Mouse (Mus musculus) right cerebral cortex, postnatal 4 days (tissue): Measurements from ENCODE around the gene Tmeff1.
A peak's percentile ranks its signal among the peaks of the same experiment; 100 is the strongest.
"Not testable (repeated sequence)": the region's sequence is repeated elsewhere in the genome, so short reads cannot be mapped to it uniquely, and the experiment has no call there.

Experiments used
- DNase-seq: peaks from one replicate; pipeline ENCODE4 v3.0.0-alpha.2; 2022

Tmeff1 gene

DNA sequence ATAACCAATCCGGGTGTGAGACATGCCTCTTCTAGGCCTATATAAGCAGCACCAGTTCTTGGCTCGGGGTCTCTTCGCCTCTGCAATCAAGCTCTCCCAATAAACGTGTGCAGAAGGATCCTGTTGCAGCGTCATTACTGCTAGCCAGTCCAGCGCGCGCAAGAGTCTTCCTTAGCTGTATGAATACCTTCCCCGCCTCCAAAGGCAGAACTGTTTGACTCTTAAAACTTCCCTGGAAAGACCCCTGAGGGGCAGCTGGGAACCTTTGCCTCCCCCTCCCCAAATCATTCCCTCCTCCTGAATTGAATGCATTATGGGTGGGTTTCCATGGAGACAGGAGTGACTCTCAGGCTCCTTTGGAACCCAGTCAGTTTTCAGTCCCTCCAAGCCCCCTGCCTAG, 93.8 kb downstream of the Tmeff1 start:
- DNase-seq = no peak

- DNase-seq = not testable (repeated sequence)
Observed at GRCm38 (mm10) chr4:48679728-48680127, 94.8 kb downstream of the Tmeff1 start.

DNA sequence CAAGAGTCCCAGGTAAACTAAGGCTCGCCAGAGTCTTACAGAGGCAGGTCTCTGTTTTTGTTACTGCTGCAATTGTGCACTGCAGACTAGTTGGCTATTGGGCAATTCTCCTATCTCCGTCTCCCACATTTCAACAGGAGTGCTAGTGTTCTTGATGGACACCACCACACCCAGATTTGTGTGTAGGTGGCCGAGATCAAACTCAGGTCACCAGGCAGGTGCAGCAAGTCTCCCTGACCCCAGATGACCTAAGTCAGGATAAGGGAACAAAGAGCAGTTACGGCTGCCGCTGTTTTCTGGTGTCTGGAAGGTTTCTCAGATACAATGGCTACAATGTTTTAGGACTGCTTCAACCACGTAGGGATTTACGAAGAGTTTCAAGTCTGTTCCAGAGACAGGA, 95.2 kb downstream of the Tmeff1 start:
- DNase-seq = no peak

GRCm38 (mm10) chr4:48680648-48681343, 95.8 kb downstream of the Tmeff1 start:
- DNase-seq = no peak

DNA sequence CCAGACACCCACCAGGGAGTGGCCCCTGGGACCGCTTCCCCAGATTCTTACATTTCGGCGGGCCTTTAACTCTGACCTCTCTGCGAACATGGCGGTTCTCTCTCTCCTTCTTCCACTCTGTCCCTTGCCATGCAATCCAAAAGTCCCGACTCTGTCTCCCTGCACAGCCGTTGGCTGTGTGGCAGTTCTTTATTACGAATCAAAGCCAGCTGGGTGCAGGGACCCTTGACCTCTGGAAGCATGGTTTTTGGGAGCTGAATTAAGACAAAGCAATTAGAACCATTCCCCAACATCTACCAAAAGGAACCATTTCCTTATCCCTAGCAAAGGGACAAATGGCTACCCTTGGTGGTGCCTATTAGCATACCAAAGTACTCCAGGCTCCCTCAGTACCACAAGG, 98.2 kb downstream of the Tmeff1 start:
- no peak for DNase-seq

GRCm38 (mm10) chr4:48683633-48684209, 98.7 kb downstream of the Tmeff1 start:
- DNase-seq = not testable (repeated sequence)

GRCm38 (mm10) chr4:48684593-48685187, 99.7 kb downstream of the Tmeff1 start:
- DNase-seq = no peak

DNA sequence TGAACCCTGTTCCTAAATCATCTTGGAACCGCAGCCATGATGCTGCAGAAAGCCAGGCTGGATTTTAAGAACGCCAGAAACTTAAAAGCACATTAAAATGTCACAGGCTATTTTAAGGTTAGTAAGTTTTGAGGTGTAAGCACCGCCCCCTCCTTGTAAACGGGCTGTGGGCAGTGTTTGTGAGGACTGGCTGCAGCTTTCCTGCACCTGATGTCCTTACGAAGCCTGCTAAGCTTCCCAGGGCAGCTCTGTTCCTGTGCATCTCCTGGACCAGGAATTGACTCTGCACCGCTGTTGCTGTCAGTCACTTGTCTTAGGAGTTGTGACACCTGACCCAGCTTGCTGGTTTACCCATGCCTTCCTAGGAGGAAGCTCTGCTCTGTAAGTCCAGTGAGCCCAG, 103.2 kb downstream of the Tmeff1 start:
- no peak for DNase-seq

- peak; percentile 70 for DNase-seq
Observed at GRCm38 (mm10) chr4:48690640-48691039, 105.7 kb downstream of the Tmeff1 start.

DNA sequence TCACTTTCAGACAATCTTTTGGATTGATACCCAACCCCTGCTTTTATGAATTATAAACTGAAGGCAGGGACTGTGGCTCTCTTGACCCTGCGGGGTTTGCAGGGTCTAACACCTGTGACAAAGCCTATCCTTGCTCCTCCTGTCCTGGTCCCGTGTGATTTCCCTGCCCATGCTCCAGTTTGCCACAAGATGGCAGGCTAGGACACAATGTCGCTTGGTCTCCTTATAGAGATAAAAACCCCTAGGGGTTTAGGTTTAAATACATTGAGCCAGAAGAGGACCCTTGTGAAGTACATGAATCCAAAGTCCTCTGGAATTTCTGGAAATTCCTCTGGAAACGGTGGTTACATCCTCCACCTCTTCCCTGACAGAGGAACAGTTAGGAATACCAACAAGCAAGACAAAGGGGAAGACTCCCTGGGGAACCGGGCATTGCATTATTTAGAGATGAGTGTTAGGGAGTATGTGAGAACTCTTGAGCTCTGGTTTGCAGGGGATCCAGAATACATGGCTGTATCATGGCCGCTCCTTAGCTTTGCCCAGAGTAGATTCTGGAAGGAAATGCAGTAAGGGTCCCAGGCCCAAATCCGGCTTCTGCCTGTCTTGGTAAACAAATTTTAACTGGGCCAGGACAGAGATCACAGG, 106.9 kb downstream of the Tmeff1 start:
- DNase-seq = peak; percentile 64

DNA sequence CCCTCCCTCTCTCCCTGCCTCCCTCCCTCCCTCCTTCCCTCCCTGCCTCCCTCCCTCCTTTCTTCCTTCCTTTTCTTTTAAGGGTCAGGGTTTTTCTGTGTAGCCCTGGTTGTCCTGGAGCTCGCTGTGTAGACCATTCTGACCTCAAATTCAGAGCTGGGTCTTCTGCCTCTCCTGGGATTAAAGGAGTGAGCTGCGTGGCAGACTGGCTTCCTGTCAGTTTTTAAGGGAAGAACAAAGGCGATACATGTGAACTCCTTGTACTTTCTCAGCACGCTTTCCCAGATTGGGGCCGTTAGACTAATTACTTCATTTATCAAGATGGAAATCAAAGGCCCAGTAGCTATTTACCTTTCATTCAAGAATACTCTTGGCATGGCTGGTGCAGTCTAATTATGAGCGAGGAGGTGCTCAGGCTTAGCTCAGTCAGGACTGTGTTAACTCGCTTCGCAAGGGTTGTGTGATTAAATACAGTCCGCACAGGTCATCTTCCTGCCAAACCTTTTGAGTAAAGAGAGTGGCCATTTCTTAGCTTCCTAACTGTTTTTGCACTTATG, 107.8 kb downstream of the Tmeff1 start:
- DNase-seq = no peak

- DNase-seq = no peak
Observed at GRCm38 (mm10) chr4:48696706-48697105, 111.7 kb downstream of the Tmeff1 start.

DNA sequence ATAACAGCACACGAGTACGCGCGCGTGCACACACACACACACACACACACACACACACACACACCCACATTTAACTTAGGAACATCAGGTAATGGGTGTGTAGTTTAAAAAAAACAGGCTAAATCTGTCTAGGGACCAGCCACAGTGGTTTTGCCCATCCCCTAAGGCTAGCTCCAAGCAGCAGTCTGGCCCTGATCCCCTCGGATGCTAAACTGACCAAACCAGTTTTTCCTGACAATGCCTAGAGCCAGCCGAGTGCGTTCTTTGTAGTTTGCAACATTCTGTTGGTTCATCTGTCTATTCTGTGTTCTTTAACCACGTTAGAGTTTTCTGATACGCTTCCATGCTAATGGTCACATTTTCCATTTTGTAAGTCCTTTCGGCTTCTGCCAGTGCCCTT, 112.3 kb downstream of the Tmeff1 start:
- no peak for DNase-seq
